Mouse (Mus musculus) layer of hippocampus, adult 9-10 months (tissue): ENCODE results near the gene Eri3.

Experiments
- DNase-seq: peaks from one replicate; pipeline ENCODE4 v3.0.0; 2022; ENCODE audit warnings: low spot score

Eri3 gene

DNA sequence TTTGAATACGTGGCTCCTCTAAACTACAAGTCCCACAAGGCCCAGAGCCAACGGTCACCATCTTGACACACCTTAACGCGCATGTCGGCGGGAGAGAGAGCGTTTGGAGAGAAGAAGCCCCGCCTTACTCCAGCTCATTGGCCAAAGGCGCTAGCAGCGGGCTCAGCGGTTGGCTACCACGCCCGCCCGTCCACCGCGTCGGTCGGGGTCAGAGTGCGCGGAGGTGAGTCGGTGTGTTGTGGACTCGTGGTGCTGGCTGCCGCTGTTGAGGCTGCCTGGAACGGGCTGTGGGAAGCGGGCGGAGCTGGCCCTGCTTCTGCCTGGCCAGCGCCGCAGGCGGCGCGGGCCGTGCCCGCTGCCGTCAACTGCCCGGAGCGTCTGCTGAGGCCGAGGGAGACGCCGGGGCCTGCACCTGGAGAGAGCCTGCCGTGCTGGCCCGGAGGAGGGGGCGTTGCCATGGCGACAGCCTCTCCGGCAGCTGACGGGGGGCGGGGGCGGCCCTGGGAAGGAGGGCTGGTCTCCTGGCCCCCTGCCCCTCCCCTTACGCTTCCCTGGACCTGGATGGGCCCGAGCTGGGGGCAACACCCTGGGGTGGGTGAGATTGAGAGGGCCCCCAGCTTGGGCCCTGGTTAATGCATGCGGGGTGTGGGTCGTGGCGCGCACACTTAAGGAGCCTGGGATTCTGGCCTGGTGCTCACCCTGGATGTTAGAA, at the start of gene Eri3:
Gene Eri3 (plus strand): TSS at position 226 of the 712 bp plus-strand sequence.
- DNase-seq, result peak; percentile 97

DNA sequence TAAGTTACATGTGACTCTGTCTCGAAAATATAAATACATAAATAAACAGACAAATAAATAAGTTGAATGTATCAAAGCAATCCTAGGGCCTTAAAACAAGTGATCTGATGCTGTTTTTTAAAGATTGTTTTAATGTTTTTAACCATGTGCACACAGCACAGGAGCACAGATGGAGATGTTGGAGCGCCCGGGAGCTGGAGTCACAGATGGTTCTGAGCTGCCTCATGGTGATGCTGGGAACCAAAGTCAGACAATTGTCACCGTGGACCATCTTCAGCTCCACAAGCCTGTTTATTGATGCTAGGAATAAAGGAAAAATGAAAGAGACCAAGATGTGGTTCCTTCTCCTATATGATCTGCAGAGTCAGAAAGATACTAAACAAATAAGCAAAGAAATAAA, 31.9 kb upstream of the Eri3 start:
- DNase-seq, result no peak

DNA sequence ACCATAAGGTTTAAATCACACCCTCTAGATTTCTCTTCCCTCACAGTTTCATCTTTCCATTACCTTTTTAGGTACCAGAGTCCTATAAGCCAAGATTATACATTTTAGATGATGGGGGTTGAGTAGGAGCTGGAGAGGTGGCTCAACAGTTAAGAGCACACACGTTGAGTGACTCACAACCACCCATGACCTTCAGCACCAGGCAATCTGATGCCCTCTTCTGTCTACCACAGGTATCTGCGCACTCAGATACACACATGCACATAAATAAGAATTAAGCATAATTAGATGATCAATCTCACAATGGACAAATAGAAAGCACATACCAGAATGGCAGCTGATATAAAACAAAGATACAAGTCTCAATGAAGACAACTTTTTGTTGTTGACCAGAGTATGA, 28.8 kb upstream of the Eri3 start:
- DNase-seq, result no peak

DNA sequence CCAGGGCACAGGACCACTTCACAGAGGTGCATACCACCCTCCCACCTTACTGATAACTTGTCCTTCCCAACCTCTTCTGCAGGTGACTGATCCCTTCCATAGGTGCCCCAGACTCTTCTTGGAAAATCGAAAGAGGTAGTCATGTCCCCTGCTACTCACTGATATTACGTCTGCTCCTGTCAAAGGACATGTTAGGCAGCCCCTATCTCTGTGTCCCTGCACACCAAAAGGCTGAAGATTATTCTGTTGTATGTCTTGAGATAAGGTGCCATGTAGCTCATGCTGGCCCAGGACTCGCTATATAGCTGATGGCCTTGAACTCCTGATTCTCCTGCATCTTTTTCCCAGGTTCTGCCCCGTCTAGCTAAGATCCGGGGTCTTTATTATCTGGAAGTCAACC, 24.2 kb upstream of the Eri3 start:
- no peak for DNase-seq

DNA sequence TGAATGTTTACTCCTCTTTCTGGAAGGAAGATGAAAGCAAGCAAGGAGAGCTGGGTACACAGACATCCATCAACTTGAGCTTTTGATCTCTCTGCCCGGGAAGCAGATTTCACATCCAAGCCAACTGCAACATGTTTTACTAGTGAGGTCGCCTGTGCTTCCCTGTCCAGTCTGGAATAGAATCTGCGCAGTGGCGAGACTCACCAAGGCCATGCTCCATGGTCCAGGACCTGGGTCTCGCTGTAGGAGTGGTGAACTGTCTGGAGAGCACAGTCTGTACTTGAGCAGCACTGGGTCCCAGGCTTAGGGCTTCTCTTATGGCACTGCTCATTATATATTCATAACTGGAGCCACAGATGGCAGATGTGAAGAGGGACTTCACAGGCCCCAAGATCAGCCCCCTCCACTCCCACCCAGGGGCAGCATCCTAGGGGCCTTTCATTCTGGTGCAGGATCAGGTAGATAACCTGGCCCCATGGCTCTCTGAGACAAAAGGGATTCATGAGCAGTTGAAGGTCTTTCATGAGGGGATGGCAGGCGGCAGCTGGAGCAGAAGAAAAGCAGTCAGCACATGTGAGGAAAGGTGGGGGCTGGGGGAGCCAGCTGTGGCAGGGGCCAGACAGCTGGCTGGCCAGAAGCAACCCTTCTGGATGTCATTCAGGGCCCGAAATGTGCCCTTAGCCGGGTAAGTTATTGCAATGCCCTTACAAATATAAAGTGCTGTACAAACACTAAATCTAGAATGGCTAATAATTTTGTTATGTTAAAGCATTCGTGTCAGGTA, 22.9 kb upstream of the Eri3 start:
- no peak for DNase-seq

DNA sequence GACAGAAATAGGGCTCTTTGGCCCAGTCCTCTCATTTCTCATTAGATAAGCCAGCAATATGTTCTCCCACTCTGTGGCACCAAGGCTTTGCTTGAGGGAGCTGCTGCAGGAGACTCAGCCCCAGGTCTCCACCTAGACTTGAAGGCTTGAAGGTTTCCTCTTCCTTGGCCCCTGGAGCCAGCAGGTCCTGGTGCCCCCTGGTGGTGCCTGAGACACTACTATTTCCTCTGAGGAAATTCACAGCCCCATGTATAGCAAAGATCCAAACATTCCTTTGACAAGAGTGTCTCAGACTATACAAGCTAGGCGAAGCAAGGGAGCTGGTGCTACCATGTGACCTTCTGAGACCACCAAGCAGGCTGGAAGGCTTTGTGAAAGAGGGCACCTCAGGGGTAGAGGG, 22.2 kb upstream of the Eri3 start:
- DNase-seq, result no peak

DNA sequence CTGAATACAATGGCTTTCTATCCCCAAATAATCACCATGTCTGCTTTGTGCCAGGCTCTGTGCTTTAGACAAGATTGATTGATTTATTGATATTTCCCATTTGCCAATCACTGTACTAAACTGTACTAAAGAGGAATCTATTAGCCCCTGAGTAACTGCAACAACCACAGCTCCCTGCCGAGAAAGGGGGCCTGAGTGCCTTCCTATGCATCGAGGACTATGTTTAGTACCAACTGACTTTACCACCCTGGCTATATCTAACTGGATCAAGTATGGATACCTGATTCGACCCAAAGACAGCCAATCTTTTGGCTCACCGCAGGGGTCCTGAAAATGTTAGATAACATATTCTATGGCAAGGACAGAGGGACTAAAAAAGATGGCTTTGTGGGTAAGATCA, 20.3 kb upstream of the Eri3 start:
- DNase-seq, result no peak

DNA sequence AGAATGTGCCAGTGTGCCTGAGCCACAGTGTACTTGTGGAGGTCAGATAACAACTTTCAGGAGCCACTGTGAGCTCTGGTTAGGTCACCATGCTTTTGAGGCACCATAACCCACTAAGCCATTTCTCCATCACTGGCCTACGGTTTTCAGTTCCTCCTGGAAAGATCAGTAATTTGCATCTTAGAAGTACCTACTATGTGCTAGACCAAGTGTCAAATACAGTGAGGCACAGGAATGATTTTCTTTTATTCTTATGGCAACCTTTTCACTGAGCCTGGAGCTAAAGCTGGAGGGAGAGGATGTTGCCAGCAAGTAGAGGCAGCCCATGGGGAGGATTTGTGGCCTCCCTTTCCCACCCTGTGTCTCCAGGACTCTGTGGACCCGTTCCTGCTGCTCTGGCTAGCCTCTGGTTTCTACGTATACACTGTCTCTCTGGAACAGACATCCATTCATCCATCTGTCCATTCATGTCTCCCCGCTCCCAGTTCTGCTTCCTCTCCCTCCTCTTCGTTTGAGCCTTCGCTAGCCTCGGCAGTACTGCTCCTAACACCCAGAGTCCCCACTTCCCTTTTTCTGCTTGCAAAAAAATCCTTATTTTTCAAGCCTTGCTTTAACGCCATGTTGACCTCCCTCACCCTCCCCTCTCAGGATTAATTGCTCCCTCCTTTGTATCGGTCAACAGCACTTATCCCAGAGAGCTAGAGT, 14.5 kb upstream of the Eri3 start:
- DNase-seq, result no peak

DNA sequence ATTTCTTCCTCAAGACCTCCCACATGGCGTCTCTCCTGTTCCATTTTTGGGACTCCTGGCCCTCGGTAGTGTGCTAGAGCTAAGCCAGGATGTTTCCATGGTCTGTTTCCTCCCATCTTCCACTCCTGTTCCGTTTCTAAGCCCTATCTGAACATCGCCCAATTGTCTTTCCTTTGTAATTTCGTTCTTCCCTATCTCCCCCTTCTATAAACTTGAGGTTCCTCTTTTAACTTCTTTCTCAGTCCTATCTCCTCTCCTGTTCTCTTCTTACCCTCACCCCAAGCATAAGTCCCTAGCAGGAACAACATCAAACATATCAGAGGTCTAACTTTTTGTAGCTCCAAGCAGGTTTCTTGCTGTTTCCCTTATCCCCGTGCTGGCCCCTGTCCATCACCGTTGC, 13.2 kb upstream of the Eri3 start:
- no peak for DNase-seq

DNA sequence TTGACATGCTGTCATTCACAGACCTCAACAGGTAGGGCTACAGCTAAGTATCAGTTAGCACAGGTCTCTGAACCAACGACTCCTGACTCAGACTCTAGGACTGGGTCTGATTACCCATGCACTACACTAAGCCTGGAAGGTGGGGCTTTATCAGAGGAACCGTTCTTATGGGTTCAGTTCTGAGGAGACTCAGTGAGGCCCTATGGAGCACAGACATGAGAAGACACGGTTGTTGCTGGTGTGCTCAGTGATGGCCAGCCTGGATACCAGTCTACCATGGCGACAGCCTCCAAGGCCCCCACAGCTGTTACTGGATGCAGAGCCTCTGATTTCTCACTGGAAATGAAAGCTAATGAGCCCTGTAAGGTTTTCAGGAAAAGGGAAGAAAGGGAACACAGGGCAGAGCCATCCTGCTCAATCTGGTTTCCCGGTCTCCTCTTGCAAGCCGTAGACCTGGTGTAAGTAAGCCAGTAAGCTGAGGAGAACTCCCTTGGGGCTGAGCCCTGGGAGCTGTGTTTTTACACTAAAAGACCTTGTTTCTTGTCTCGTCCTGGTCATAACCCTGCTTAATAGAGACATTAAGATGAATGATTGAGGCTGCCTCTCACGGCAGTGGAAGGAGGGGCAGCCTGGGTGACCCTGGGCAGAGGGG, 10.7 kb upstream of the Eri3 start:
- DNase-seq, result no peak

DNA sequence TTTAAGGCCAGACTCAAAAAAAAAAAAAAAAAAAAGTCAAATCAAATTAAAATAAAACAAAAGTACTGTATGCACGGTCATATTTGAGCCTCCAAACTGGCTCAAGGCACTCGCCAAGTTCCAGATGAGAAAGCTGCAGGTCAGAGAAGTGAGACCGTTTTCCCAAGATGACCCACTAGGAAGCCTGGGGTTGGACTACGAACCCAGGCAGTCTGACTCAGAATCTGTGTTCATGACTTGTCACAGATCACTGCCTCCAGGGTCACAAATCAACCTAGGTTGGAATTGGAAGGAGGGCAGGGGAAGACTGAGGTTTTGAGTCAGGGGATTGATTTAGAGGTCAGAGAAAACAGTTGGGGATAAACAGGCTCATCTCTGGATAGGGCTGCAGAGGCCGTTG, 9.6 kb upstream of the Eri3 start:
- no peak for DNase-seq

DNA sequence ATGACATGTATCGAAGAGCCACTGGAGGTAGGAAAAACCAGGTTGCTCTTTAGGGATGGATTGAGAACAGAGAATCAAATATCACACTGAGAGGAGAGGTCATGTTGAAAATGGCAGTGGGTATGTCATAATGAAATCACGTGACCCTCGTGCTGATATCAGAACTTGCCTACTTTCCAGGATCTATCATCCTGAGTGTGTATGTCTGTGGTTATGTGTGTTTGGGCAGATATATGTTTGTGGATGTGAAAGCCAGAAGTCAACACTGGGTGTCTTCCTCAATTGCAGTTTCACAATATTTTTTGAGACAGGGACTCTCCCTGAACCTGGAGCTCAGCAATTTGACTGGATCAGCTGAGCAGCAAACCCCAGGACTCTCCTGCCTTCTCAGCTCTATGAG, 4.7 kb upstream of the Eri3 start:
- no peak for DNase-seq

DNA sequence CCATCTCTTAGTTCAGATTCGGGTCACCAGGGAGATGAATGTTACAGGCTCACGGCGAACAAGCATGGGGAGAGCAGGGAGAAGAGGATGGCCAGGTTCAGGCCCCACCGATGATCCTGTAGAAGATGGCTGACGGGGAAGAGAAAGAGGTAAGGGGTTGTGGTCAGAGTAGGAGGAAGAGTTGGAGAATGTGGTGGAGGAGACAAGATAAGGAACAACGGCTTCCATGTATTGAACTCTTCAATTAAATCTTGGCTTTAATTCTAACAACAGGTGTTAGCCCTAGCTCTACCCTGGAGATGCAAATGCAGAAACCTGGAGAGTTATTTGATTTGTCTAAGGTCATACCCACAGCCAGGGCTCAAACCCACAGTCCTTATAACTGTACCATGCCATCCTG, 3.5 kb upstream of the Eri3 start:
- DNase-seq, result no peak

DNA sequence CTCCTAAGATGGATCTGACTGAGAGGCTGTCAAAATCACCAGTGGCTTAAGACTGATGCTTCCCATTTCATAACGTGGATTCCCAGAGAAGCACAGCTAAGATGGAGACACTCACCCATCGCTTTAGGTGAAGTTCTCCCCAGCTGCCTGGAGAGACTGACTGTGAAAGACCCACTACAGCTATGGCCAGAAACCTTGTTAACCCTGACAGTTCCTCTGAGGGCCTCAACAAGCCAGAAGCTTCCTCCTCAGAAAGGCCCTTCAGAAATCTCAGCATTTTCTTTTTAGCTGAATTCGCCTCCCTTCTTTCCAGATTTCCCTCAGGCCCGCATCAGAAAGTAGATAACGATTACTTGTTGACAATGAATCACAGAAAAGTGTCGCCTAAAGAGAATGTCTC, 589 bp upstream of the Eri3 start:
- no peak for DNase-seq

DNA sequence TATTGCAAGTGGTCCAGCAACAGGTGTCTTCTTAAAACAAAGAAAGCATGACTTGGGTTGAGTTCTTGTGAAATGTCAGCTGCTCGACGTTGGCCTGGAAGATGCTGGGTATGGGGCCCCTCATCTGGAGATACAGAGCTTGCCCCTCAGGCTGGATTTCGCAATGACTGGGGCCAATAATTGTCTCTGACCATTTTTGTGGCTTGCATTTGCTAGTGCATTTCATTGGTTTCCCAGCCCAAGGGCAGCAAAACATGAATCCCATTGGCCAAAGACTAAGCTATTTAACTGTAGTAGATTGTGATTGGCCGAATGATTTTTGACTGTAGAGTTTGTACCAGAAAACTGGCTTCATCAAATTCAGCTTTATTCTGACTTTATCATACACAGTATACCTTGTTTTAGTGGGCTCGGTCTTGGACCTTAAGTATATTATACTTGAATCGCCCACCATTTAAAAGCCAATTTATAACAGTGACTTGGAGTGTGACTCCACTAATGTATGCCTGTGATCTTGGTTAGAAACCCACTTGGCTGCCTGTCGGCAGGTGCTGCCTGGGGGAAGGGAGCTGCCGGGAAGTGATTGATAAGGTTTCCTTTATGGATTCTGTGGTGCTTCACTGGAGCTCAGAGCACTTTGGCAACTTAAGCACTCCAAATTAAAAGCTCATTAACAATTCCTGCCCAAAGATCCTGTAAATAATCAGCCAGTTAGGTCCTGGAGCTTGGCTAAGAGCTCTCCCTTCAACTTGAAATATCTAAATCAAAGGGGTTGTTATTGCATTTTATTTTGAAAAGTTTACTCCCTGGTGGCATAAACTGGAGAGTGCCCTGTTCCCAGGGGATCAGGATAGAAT, 1.2 kb downstream of the Eri3 start:
- no peak for DNase-seq

DNA sequence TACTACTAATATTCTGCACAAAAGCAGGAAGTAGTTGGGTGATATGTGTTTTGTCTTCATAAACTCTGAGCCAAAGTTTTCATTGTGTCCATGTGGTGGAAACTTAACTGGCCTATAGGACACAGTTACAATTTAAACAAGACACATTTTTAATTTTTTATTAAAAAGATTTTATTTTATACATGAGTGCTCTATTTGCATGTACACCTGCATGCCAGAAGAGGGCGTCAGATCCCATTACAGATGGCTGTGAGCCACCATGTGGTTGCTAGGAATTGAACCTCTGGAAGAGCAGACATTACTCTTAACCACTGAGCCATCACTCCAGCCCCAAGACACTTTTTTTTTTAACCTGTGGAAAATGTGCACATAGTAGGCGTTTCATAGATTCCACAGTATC, 5.3 kb downstream of the Eri3 start:
- no peak for DNase-seq

DNA sequence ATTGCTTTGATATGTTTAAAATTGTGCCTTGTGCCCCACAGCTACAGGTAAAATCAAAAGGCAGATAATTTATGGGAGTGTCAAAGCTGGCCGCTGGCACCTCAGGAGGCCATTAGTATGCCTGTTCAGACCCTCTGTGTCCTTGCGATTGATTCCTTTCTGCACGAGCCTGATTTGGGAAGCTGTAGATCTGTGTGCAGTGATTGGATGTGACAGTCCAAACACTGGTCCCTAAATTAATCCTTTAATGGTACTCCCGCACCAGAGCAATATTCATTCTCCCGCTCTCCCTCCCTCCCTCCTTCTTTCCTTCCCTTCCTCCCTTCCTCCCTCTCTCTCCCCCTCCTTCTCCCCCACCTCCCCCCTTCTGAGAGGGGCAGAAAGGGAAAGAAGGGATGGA, 6.2 kb downstream of the Eri3 start:
- no peak for DNase-seq

DNA sequence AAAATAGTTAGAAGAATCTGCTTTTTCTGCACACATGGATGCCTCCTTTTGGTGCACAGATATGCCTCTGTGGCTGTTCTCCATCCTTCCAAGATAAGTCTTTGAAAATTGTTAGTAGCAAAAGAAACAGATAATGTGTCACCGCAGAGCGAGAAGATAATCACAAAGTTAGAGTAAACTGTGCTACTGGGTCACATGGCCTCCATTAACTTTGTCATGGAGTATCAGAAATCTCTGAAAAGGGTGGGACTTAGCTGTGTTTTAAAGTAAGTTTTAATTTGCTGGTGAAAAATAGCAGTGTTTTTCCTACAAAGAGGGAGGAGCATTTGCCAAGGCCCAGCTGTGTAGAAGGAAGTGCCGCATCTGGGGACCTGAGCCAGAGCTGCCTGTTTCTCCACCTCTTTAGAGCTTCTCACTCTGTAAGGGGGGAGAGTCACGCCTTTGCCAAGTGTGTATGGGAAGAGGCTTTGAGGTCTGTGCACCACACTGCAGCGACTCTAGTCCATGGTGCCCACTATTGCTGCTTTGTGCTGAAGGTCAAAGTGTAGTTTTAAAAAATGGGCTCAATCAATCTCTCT, 7.0 kb downstream of the Eri3 start:
- DNase-seq, result no peak

DNA sequence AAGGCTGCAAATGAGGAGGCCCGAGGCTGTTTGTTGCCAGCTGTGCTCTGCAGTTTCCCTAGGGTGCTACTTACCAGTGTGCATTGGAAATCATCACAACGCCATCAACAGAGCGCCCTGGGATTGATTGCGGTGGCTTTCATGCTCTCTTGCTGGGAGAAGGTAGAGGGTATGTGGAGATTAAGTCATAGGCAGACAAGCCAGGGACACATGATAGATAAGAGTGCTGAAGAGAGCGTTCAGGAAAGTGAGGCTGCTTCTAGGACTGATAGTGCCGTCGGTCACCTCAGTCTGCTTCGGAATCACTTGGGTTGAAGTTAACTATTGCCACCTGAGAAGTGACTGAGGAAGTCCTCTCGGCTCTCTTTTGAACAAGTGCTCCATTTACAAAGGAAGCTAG, 13.8 kb downstream of the Eri3 start:
- DNase-seq, result no peak

DNA sequence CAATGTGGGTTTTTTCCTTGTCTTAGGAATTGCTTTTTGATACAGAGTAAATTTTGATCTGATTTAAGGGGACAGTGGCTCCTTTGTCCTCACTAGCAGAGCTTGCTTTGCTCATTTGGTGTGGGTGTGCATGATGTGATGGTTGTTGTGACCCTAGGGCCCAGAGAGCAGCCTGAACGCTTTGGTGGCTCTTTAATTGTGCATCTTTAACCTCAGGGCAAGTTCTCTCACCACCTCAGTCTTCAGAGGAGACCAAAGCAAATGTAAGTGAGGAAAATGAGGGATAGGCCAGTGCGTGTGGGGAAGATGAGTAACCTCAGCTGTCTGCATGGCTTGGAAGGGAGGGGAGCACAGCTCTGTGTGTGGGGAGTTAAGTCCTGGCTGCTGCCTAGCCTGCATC, 18.7 kb downstream of the Eri3 start:
- DNase-seq, result no peak

DNA sequence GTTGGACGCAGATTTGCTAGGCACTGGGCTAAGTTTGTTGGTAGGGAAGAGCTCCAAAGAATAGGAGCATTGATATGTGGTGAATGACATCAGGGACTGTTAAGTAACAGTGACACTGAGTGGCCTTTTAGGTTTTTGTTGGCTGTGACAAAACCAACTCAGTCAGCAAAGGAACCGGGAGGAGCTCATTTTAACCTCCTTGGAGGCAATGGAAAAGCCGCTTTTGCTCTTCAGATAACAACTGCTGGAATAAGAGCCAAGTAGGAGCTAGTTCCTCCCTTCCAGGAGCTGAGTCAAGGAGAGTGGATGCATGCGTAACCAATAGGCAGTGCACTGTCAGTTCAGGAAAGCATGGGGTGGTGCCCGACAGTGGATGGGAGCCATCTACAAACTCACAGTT, 20.8 kb downstream of the Eri3 start:
- no peak for DNase-seq
